Mouse (Mus musculus): ENCODE measurements around the gene Copb1. TPM values are rescaled to one million over a fixed set of nuclear protein-coding genes. Genes with fewer than 3 reads are reported as not detected.

The Copb1 gene
- total and polyA plus RNA-seq, 3 experiments = 50.1 to 405 (median 61.3) TPM

DNA sequence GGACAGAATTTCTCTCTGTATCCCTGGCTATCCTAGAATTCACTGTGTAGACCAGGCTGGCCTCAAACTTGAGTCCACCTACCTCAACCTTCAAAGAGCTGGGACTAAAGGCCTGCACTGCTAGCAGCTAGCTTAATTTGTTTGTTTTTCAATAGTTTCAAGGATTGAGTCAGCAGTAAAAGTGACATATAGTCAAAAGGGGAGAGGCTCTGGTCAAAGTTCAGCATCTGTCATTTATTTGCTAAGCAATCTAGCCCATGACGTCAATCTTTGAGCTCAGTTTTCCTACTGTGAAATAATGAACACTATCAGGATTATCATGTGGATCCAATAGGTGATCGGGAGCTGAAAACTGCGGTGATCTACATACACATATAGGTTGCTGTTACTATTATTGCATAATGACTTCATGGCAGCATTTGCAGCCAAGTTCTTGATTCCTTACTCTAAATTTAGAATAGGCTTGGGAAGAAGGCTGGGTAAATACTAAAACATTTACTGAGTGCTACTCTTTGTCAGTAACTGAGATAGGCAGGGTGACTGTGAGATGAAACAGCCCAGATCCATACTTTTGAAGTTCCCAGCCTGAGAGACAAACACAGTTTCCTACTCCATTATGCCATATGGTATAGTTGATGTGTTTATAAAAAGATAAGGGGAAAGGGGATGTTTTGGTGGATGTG is 54.9 kb downstream of the Copb1 start:
- H3K9ac ChIP-seq (ENCODE audit: control insufficient read depth, low read depth, low read length, poor library complexity, severe bottlenecking) = no peak overlapping the region
- no peak overlapping the region for H3K27ac ChIP-seq (ENCODE audit: control insufficient read depth, low read depth, low read length)
- DNase-seq (ENCODE audit: low read depth, low spot score) = no peak
- no peaks in the 10 kb centered on the region for H3K9me3 ChIP-seq (replicated peaks; ENCODE audit: insufficient read depth, low read length)
- TF ChIP-seq RAD21 (IDR thresholded peaks at IDR 0.05; ENCODE audit: low read depth, low read length) (no peak), MXI1 (IDR thresholded peaks at IDR 0.05; ENCODE audit: low read depth, low read length) (no peak), CHD1 (IDR thresholded peaks at IDR 0.05; ENCODE audit: low read depth, low read length) (no peak), EP300 (IDR thresholded peaks at IDR 0.05; ENCODE audit: low read depth in 1 of 2, low read length in 2 of 2) (no peak), MYC (IDR thresholded peaks at IDR 0.05; ENCODE audit: low read depth, low read length) (no peak), HCFC1 (IDR thresholded peaks at IDR 0.05; ENCODE audit: low read depth, low read length) (no peak), USF2 (IDR thresholded peaks at IDR 0.05; ENCODE audit: borderline replicate concordance in 1 of 2, insufficient read depth in 1 of 2, low read depth in 1 of 2, low read length in 2 of 2) (no peak)
- H3K36me3 ChIP-seq (ENCODE audit: control insufficient read depth in 1 of 2, insufficient read depth in 2 of 2, low read length in 2 of 2) = no peaks in the 10 kb centered on the region
- H3K27me3 ChIP-seq (ENCODE audit: control insufficient read depth in 1 of 2, insufficient read depth in 2 of 2, low read length in 2 of 2) = peaks cover 0 to 3% of the 10 kb centered on the region in 2 experiments; a peak in 3 of 4 replicates
- H3K4me1 ChIP-seq (ENCODE audit: control insufficient read depth in 1 of 2, insufficient read depth in 2 of 2, low read length in 2 of 2) = peaks cover 0 to 7% of the 10 kb centered on the region in 2 experiments; a peak in 2 of 4 replicates
- H3K4me3 ChIP-seq (ENCODE audit: control insufficient read depth in 1 of 2, insufficient read depth in 1 of 2, low read depth in 2 of 2, low read length in 2 of 2) = no peak overlapping the region
- no peaks in the 10 kb centered on the region for H3K79me2 ChIP-seq (ENCODE audit: control insufficient read depth, insufficient read depth, low read length, poor library complexity)

DNA sequence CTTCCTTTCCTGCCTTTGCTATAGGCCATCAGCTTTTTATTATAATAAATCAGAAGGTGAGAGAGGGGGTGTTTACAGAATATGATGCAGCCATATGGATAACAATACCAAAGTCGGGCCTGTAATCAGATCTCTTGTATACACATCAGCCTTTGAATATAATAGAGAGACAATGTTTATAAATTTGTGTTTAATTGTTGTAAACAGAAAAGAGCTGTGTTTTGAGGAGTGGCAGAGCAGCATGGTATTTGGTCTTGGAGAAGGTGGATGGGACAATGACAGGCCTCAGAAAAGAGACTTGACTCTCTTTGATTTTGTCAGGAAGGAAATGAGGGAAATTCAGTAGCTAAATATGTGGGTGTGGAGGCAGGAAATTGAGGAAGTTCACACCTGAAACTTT is 56.3 kb downstream of the Copb1 start:
- Histone ChIP-seq H3K4me1 (ENCODE audit: control insufficient read depth in 1 of 2, insufficient read depth in 2 of 2, low read length in 2 of 2) (peaks cover 0 to 4% of the 10 kb centered on the region in 2 experiments; a peak in 2 of 4 replicates), H3K79me2 (ENCODE audit: control insufficient read depth, insufficient read depth, low read length, poor library complexity) (no peaks in the 10 kb centered on the region), H3K9ac (ENCODE audit: control insufficient read depth, low read depth, low read length, poor library complexity, severe bottlenecking) (no peak overlapping the region), H3K27me3 (ENCODE audit: control insufficient read depth in 1 of 2, insufficient read depth in 2 of 2, low read length in 2 of 2) (peaks cover 0 to 3% of the 10 kb centered on the region in 2 experiments; a peak in 3 of 4 replicates), H3K27ac (ENCODE audit: control insufficient read depth, low read depth, low read length) (no peak overlapping the region), H3K4me3 (ENCODE audit: control insufficient read depth in 1 of 2, insufficient read depth in 1 of 2, low read depth in 2 of 2, low read length in 2 of 2) (no peak overlapping the region), H3K9me3 (replicated peaks; ENCODE audit: insufficient read depth, low read length) (no peaks in the 10 kb centered on the region), H3K36me3 (ENCODE audit: control insufficient read depth in 1 of 2, insufficient read depth in 2 of 2, low read length in 2 of 2) (no peaks in the 10 kb centered on the region)
- DNase-seq (ENCODE audit: low read depth, low spot score) = no peak
- TF ChIP-seq CTCF (IDR thresholded peaks at IDR 0.05 in 2 of 3, conservative IDR thresholded peaks at IDR 0.05 in 1 of 3; ENCODE audit: control insufficient read depth in 1 of 3, insufficient read depth in 1 of 3, low read depth in 2 of 3, low read length in 3 of 3, poor library complexity in 1 of 3, severe bottlenecking in 1 of 3) (no peak), TBP (IDR thresholded peaks at IDR 0.05; ENCODE audit: low read depth, low read length) (no peak), SIN3A (IDR thresholded peaks at IDR 0.05; ENCODE audit: low read length) (no peak), MXI1 (IDR thresholded peaks at IDR 0.05; ENCODE audit: low read depth, low read length) (no peak), HCFC1 (IDR thresholded peaks at IDR 0.05; ENCODE audit: low read depth, low read length) (no peak), RAD21 (IDR thresholded peaks at IDR 0.05; ENCODE audit: low read depth, low read length) (no peak), MAX (IDR thresholded peaks at IDR 0.05; ENCODE audit: low read length) (no peak), BHLHE40 (IDR thresholded peaks at IDR 0.05; ENCODE audit: borderline replicate concordance, low read depth, low read length) (no peak), MAZ (IDR thresholded peaks at IDR 0.05; ENCODE audit: low read depth, low read length) (no peak), MYB (IDR thresholded peaks at IDR 0.05; ENCODE audit: low read depth, low read length) (no peak), TAL1 (IDR thresholded peaks at IDR 0.05; ENCODE audit: low read length) (no peak), GABPA (IDR thresholded peaks at IDR 0.05; ENCODE audit: low read depth, low read length) (no peak), ZC3H11A (IDR thresholded peaks at IDR 0.05; ENCODE audit: low read depth, low read length) (no peak), USF2 (IDR thresholded peaks at IDR 0.05; ENCODE audit: borderline replicate concordance in 1 of 2, insufficient read depth in 1 of 2, low read depth in 1 of 2, low read length in 2 of 2) (no peak), E2F4 (IDR thresholded peaks at IDR 0.05; ENCODE audit: borderline replicate concordance, low read depth, low read length) (no peak)
